Mouse (Mus musculus): ENCODE data around the gene Arhgap21.

The Arhgap21 gene

GRCm38 (mm10) chr2:20896446-20896845 is 72.2 kb downstream of the Arhgap21 start:
- peak; percentile 25 for DNase-seq (ENCODE audit: low read depth, low spot score)

- DNase-seq (ENCODE audit: low read depth, low spot score) = no peak
These were observed 74.5 kb downstream of the Arhgap21 start for GRCm38 (mm10) chr2:20894100-20894690.

- DNase-seq (ENCODE audit: low read depth, low spot score) = no peak
These were observed 79.9 kb downstream of the Arhgap21 start for GRCm38 (mm10) chr2:20888751-20889150.

- DNase-seq (ENCODE audit: low read depth, low spot score) = no peak
These were observed 85.4 kb downstream of the Arhgap21 start for GRCm38 (mm10) chr2:20883288-20883687.

GRCm38 (mm10) chr2:20879877-20880605 is 88.6 kb downstream of the Arhgap21 start:
- no peak for DNase-seq (ENCODE audit: low read depth, low spot score)

GRCm38 (mm10) chr2:20874621-20875020 is 94.1 kb downstream of the Arhgap21 start:
- DNase-seq (ENCODE audit: low read depth, low spot score) = no peak

GRCm38 (mm10) chr2:20869212-20869965 is 99.3 kb downstream of the Arhgap21 start:
- DNase-seq (ENCODE audit: low read depth, low spot score) = no peak

- no peak for DNase-seq (ENCODE audit: low read depth, low spot score)
These were observed 100.6 kb downstream of the Arhgap21 start for GRCm38 (mm10) chr2:20868052-20868451.

- DNase-seq (ENCODE audit: low read depth, low spot score) = no peak
These were observed 102.9 kb downstream of the Arhgap21 start for GRCm38 (mm10) chr2:20865795-20866194.

- DNase-seq (ENCODE audit: low read depth, low spot score) = no peak
These were observed 104.1 kb downstream of the Arhgap21 start for GRCm38 (mm10) chr2:20864569-20864968.

- no peak for DNase-seq (ENCODE audit: low read depth, low spot score)
These were observed 107.9 kb downstream of the Arhgap21 start for GRCm38 (mm10) chr2:20860756-20861155.

- DNase-seq (ENCODE audit: low read depth, low spot score) = no peak
These were observed 119.3 kb downstream of the Arhgap21 start for GRCm38 (mm10) chr2:20849346-20849745.

GRCm38 (mm10) chr2:20831608-20832406 is 136.9 kb downstream of the Arhgap21 start:
- DNase-seq (ENCODE audit: low read depth, low spot score) = no peak

GRCm38 (mm10) chr2:20830882-20831281 is 137.8 kb downstream of the Arhgap21 start:
- DNase-seq (ENCODE audit: low read depth, low spot score) = no peak

GRCm38 (mm10) chr2:20826258-20826657 is 142.4 kb downstream of the Arhgap21 start:
- DNase-seq (ENCODE audit: low read depth, low spot score) = peak; percentile 12

GRCm38 (mm10) chr2:20818226-20818625 is 150.5 kb downstream of the Arhgap21 start:
- DNase-seq (ENCODE audit: low read depth, low spot score) = no peak

GRCm38 (mm10) chr2:20813986-20814385 is 154.7 kb downstream of the Arhgap21 start:
- no peak for DNase-seq (ENCODE audit: low read depth, low spot score)

- DNase-seq (ENCODE audit: low read depth, low spot score) = peak; percentile 10
These were observed 157.2 kb downstream of the Arhgap21 start for GRCm38 (mm10) chr2:20811506-20811905.

- DNase-seq (ENCODE audit: low read depth, low spot score) = no peak
These were observed 167.3 kb downstream of the Arhgap21 start for GRCm38 (mm10) chr2:20801236-20801890.

All from skeletal muscle tissue, adult 2 months (tissue).